Mouse (Mus musculus): ENCODE results near the gene Cp. TPM values are rescaled to one million over a fixed set of nuclear protein-coding genes. Genes with fewer than 3 reads are reported as not detected.
"Not testable (repeated sequence)": the region's sequence is repeated elsewhere in the genome, so short reads cannot be mapped to it uniquely, and the experiment has no call there.

Cp gene
- polyA plus RNA-seq, 1 experiment from 2014 or later = 7.2 TPM

DNA sequence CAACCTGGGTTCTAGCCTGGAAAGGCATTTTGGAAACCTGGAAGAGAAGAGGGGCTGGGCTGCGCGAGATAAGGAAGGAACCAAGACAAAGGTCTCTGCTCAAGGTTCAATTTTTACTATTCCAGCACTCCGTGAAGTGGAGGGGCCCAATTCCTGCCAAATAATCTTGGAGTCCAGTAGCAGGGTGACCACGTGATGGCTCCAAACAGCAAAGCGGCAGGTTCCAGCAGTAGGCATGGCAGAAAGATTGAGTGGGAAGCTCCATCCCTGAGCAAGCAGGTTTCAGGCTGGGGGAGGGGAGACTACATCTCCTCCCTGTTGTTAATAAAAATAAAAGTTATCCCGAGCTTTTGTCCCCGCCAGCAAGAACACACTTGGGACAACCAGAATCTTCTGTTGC lies 84.6 kb downstream of the Cp start:
- H3K27ac ChIP-seq (replicated peaks); H3K9me3 ChIP-seq (replicated peaks); H3K4me1 ChIP-seq; H3K4me3 ChIP-seq; H3K27me3 ChIP-seq (ENCODE audit: low read depth, poor library complexity, severe bottlenecking); H3K36me3 ChIP-seq; DNase-seq (ENCODE audit: low spot score): not testable (repeated sequence)
- 95% methylated on average over 7 of the region's 7 CpGs for WGBS

GRCm38 (mm10) chr3:20044736-20045135 lies 87.9 kb downstream of the Cp start:
- WGBS = 66% methylated on average over 3 of the region's 3 CpGs
- H3K36me3 ChIP-seq; H3K27me3 ChIP-seq (ENCODE audit: low read depth, poor library complexity, severe bottlenecking); DNase-seq (ENCODE audit: low spot score); H3K4me3 ChIP-seq; H3K9me3 ChIP-seq (replicated peaks); H3K27ac ChIP-seq (replicated peaks); H3K4me1 ChIP-seq: not testable (repeated sequence)

- H3K9me3 ChIP-seq (replicated peaks) = no peaks in the 10 kb centered on the region
- peak within 1 kb of the TSS; percentile 87 for H3K27ac ChIP-seq (replicated peaks)
- DNase-seq (ENCODE audit: low spot score) = peak; percentile 92
- no peaks in the 10 kb centered on the region for H3K27me3 ChIP-seq (ENCODE audit: low read depth, poor library complexity, severe bottlenecking)
- H3K4me1 ChIP-seq = peaks cover 11% of the 10 kb centered on the region
- peak within 1 kb of the TSS; percentile 85 for H3K4me3 ChIP-seq
- H3K36me3 ChIP-seq = peaks cover 5% of the 10 kb centered on the region
- under 1% methylated on average over 52 of the region's 54 CpGs for WGBS
These were observed 100.7 kb downstream of the Cp start, which contains the start of gene Hltf for GRCm38 (mm10) chr3:20057306-20058196. TSS of gene Hltf (plus strand) at chr3:20057811.

GRCm38 (mm10) chr3:20058197-20058541 lies 101.3 kb downstream of the Cp start:
- Histone ChIP-seq H3K4me1 (peaks cover 11% of the 10 kb centered on the region), H3K4me3 (peak overlapping the region; percentile 85), H3K9me3 (replicated peaks) (no peaks in the 10 kb centered on the region), H3K36me3 (peaks cover 6% of the 10 kb centered on the region), H3K27ac (replicated peaks) (peak overlapping the region; percentile 87), H3K27me3 (ENCODE audit: low read depth, poor library complexity, severe bottlenecking) (no peaks in the 10 kb centered on the region)
- WGBS = 0% methylated on average over 8 of the region's 9 CpGs
- DNase-seq (ENCODE audit: low spot score) = no peak

Other genes starting within 250 kb of the Cp start
- 10.4 and 12.0 TPM in 2 replicates for gene Hps3, start 78.3 kb downstream of the Cp start, polyA plus RNA-seq (2016; fragmentation: Nextera tagmentation; extraction: Ambion mirVana)
- gene Hltf, start 100.8 kb downstream of the Cp start, polyA plus RNA-seq (2016; fragmentation: Nextera tagmentation; extraction: Ambion mirVana) = 15.8 and 16.3 TPM in 2 replicates
- gene Gyg, start 198.3 kb downstream of the Cp start, polyA plus RNA-seq (2016; fragmentation: Nextera tagmentation; extraction: Ambion mirVana) = 33.2 and 37.4 TPM in 2 replicates

All from midbrain, embryonic 10.5 days (tissue).